Mouse (Mus musculus) neural tube, embryonic 11.5 days (tissue): Measurements from ENCODE around the gene H2al1o. TPM values are rescaled to one million over a fixed set of nuclear protein-coding genes. Genes with fewer than 3 reads are reported as not detected.
"Not testable (repeated sequence)": the region's sequence is repeated elsewhere in the genome, so short reads cannot be mapped to it uniquely, and the experiment has no call there.

Experiments
- ATAC-seq: fragments of 200-750 bp; cut with Nextera tagmentation; 2 replicates; pipeline ENCODE4 v1.8.0; 2017; ENCODE audit warnings: moderate number of reproducible peaks, mild to moderate bottlenecking, moderate TSS enrichment, moderate library complexity; ENCODE audit not compliant: insufficient read depth, low FRiP score, low TSS enrichment
- DNase-seq: peaks from one replicate; pipeline ENCODE4 v3.0.0-alpha.2; 2015; ENCODE audit warnings: low spot score
- H3K27ac ChIP-seq: fragments of 300-500 bp; sonication (generic); 2 replicates; pipeline ENCODE4 v1.5.1; 2014; ENCODE audit warnings: low read depth, mild to moderate bottlenecking, low read length
- H3K27me3 ChIP-seq: fragments of 300-500 bp; sonication (generic); 2 replicates; pipeline ENCODE4 v1.6.1; 2014; ENCODE audit warnings: mild to moderate bottlenecking, low read length, mixed read lengths; ENCODE audit not compliant: control insufficient read depth, insufficient read depth
- H3K36me3 ChIP-seq: fragments of 300-500 bp; sonication (generic); 2 replicates; pipeline ENCODE4 v1.6.1; 2014; ENCODE audit warnings: mild to moderate bottlenecking, low read length, moderate library complexity, mixed read lengths; ENCODE audit not compliant: control insufficient read depth, insufficient read depth
- H3K4me1 ChIP-seq: fragments of 300-500 bp; sonication (generic); 2 replicates; pipeline ENCODE4 v1.6.1; 2014; ENCODE audit warnings: low read length, mixed read lengths; ENCODE audit not compliant: control insufficient read depth, insufficient read depth
- H3K4me2 ChIP-seq: fragments of 300-500 bp; sonication (generic); 2 replicates; pipeline ENCODE4 v1.6.1; 2014; ENCODE audit warnings: low read depth, mild to moderate bottlenecking, moderate library complexity
- H3K4me3 ChIP-seq: fragments of 300-500 bp; sonication (generic); 2 replicates; pipeline ENCODE4 v1.5.1; 2014; ENCODE audit warnings: low read depth, low read length
- H3K9ac ChIP-seq: fragments of 300-500 bp; sonication (generic); 2 replicates; pipeline ENCODE4 v1.6.1; 2014; ENCODE audit warnings: mild to moderate bottlenecking, low read length
- H3K9me3 ChIP-seq: fragments of 300-500 bp; sonication (generic); 2 replicates; pipeline ENCODE4 v1.6.1; 2016; ENCODE audit warnings: low read length; ENCODE audit not compliant: control insufficient read depth
- WGBS: fragments of 180-500 bp; shearing (Covaris S2); extraction: QIAGEN DNeasy Blood & Tissue Kit; methylation state at CpG from one replicate; pipeline ENCODE4 v1.1.7; 2014; 5-methylcytosine and 5-hydroxymethylcytosine counted together
- polyA plus RNA-seq: library from polyadenylated mRNA; unstranded; fragments of >200 nt; fragmentation: Nextera tagmentation; extraction: Ambion mirVana; gene quantifications from 2 replicates; pipeline ENCODE4 v1.2.1, GENCODE M21; 2014

H2al1o gene
- polyA plus RNA-seq: not detected in 2 replicates

GRCm38 (mm10) chrX:9572309-9572708 is at the start of gene H2al1o:
H2al1o (minus strand) TSS chrX:9572409.
- ATAC-seq, H3K27me3 ChIP-seq, H3K4me1 ChIP-seq, DNase-seq, H3K4me3 ChIP-seq, H3K4me2 ChIP-seq, H3K9me3 ChIP-seq, H3K9ac ChIP-seq, H3K36me3 ChIP-seq, H3K27ac ChIP-seq: not testable (repeated sequence)
- 72% methylated on average over 3 of the region's 3 CpGs for WGBS

- ATAC-seq, H3K4me1 ChIP-seq, H3K9me3 ChIP-seq, H3K9ac ChIP-seq, H3K4me3 ChIP-seq, DNase-seq, H3K36me3 ChIP-seq, H3K27ac ChIP-seq, H3K27me3 ChIP-seq, H3K4me2 ChIP-seq: not testable (repeated sequence)
- 94% methylated on average over 7 of the region's 7 CpGs for WGBS
Observed at GRCm38 (mm10) chrX:9598036-9598435, 25.8 kb upstream of the H2al1o start.

GRCm38 (mm10) chrX:9536881-9537280 is 35.3 kb downstream of the H2al1o start:
- Histone ChIP-seq H3K27ac (no peak overlapping the region), H3K4me1 (no peaks in the 10 kb centered on the region), H3K9ac (no peak overlapping the region), H3K36me3 (no peaks in the 10 kb centered on the region), H3K9me3 (no peaks in the 10 kb centered on the region), H3K4me2 (no peak overlapping the region), H3K27me3 (no peaks in the 10 kb centered on the region), H3K4me3 (no peak overlapping the region)
- 94% methylated on average over 3 of the region's 3 CpGs for WGBS
- DNase-seq: no peak
- ATAC-seq: no peak

Other genes starting within 250 kb of the H2al1o start
- not detected in 2 replicates for gene H2al1k, start 221.8 kb downstream of the H2al1o start, polyA plus RNA-seq
- gene Cybb, start 84.6 kb downstream of the H2al1o start, polyA plus RNA-seq: 0.88 and 0.97 TPM in 2 replicates
- 24.4 and 26.9 TPM in 2 replicates for gene Dynlt3, start 90.6 kb upstream of the H2al1o start, polyA plus RNA-seq